Mouse (Mus musculus) lung, adult 2 months (tissue): Measurements from ENCODE around the gene H2afj.

Source experiments
- CTCF ChIP-seq: fragments of 200-500 bp; IDR thresholded peaks from 2 replicates; pipeline ENCODE4 v1.5.1; 2011; ENCODE audit warnings: mild to moderate bottlenecking, low read length, control low read depth; ENCODE audit not compliant: insufficient read depth
- POLR2A ChIP-seq: fragments of 200-500 bp; IDR thresholded peaks from 2 replicates; pipeline ENCODE4 v1.6.1; 2011; ENCODE audit warnings: low read depth, mild to moderate bottlenecking, control low read depth, low read length, borderline replicate concordance; ENCODE audit errors: extremely low read depth

DNA sequence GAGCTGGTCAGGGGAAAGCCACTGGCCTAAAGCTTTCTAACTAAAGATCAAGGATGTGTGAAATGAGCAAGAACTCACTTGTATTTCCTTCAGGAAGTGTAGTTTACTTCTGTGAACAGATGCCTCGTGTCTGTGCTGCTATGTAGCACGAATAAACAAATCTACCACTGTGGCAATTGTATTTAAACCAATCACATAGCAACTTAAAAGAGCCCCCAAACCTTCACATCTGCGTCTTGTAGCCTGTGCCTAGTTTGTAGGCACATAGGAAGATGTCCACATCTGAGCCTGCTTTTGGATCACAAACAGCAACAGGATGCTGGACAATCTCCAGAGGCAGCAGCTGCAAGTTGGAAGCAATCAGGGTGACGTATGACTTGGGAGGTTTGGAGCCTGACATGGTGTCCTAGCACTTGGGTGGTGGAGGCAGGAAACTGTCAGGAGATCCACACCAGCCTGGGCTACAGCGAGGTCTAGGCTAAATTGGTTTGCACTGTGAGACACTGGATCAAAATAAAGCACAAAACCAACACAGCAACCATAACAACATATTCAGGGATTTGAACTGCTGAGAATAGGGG lies 18.6 kb upstream of the H2afj start:
- TF ChIP-seq POLR2A, result no peak
- TF ChIP-seq CTCF, result no peak
